Mouse (Mus musculus) telencephalon, adult 2 months (tissue): ENCODE results near the gene Fbxo3.
"Not testable (repeated sequence)": the region's sequence is repeated elsewhere in the genome, so short reads cannot be mapped to it uniquely, and the experiment has no call there.

Experiments used
- DNase-seq: peaks from one replicate; pipeline ENCODE4 v3.0.0-alpha.2; 2011; ENCODE audit warnings: low read depth, low spot score

Fbxo3 gene

DNA sequence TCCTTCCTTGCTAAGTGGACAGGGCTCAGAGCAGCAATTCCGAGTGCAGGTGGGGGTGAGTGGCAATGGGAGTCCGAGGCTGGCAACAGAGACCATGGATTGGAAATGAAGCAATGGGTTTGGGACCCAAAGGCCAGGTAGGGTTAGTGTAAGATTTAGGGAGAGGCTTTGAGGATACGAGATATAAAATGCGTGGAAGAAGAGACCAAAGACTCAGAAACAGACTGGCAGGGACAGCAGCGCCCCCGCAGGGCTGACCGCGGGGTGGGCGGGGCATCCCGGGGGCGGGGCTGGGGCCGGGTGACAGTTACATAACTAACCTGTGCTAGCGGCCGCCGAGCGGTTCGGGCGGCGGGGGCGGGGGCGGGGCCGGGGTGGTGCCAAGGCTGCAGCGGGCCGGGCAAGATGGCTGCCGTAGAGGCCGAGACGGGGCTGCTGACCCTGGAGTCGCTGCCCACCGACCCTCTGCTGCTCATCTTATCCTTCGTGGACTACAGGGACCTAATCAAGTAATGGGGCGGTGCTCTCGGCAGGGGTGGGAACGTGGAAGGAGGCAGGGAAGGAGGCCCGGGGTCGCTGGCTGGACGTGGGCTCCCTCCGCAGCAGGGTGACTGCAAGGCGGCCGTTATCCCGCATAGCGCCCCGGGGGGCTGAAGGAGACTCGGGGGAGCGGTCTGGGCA, at the start of gene Fbxo3:
Gene Fbxo3, plus strand, starts transcription at position 264 of the 681 bp plus-strand sequence.
- DNase-seq, result no peak

DNA sequence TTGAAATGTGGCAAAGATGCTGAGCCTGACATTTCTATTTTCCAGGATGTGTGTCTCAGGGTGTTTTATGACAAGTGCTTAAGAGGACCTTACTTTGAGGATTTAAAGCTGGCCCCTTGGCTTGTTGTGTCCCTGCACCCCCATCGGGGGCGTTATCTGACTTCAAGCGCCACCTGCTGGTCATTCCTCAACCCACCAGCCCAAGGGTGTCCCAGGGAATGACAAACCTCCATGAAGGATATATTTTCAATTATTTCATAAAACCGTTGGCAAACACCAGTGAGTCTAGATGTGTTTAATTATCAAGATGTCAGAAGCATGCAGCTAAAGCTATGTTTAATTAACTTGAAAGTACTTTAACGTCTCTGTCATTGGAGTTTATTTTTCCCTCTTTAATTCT, 45.3 kb upstream of the Fbxo3 start:
- DNase-seq, result no peak

DNA sequence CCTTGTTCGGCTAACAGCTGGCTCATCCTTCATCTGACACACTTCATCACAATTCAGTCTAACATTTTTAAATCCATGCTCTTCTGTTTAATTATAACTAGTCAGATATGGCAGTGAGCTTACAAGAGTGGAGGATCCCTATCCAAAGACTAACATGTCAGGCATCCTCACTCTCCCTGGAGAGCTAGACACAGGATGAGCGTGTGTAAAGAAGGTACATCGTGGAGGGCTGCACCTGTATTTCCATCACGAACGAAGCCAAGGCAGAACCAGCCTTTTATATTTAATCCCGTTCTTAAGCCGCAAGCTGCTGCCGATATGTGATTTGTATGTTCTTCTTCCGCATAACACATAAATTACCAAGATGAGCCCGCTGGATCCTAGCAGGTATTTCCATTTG, 44.4 kb upstream of the Fbxo3 start:
- DNase-seq, result no peak

DNA sequence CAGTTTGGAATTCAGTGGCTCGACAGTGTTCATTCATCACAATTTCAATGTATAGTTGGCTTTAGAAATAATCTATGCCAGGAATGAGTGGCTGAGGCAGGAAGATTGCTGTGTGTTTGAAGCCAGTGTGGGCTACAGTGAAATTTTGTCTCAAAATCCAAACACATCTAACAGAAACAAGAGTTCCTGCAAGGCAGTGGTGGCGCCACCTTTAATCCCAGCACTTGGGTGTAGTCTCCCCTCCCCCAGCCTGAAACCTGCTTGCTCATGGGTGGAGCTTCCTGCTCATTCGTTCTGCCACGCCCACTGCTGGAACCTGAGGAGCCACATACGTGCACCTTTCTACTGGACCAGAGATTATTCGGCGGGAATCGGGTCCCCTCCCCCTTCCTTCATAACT, 39.9 kb upstream of the Fbxo3 start:
- DNase-seq, result not testable (repeated sequence)

GRCm38 (mm10) chr2:103989724-103990123, 37.8 kb upstream of the Fbxo3 start:
- DNase-seq, result no peak

DNA sequence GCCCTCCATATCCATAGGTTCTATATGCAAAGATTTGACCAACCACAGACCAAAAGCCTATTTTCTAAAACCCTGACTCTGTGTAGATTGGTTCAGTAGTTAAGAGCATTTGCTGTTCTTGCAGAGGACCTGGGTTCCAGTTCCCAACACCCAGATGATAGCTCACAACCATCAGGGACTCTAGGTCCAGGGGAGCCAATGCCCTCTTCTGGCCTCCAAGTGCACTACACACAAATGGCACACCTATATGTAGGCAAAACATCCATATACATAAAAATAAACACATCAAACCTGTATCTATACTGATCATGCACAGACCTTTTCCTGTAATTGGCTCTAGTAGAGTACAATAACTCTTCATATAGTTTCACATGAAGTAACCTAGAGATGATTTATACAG, 36.2 kb upstream of the Fbxo3 start:
- no peak for DNase-seq

GRCm38 (mm10) chr2:103992162-103992561, 35.4 kb upstream of the Fbxo3 start:
- DNase-seq, result no peak

DNA sequence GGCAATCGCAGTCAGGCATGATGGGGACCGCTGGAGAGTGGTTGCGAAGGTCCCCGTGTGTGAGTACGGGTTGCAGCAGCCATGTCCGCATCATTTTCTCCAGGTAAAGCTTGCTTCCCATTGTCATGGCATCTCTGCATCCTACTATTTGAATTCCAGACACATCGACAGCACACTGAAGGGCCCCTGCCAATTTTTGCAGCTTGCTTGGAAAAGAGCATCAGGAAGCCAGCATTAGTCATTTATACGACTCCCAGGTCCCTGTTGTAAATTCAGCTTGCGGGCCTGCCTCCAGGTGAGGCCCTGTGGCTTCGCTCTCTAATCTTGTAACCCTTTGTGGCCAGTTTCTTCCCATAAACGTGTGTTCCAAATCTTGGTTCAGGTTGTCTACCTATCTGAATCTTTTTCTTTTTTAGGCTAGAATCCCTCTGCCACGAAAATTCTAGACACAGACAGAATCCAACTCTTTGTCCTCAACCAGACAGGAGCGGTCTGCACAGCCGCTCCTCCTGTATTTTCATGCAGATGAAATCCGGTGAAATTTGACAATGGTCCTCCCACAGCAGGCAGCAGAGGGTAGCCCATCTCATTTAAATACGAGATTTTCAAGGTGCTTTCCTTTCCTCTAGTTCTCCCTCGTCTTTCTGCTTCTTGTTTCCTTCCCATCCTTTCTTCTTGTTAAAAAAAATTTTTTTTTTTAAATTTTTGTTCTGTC, 34.7 kb upstream of the Fbxo3 start:
- DNase-seq, result no peak

- DNase-seq, result no peak
These were observed 26.4 kb upstream of the Fbxo3 start for GRCm38 (mm10) chr2:104001076-104001475.

GRCm38 (mm10) chr2:104001861-104002260, 25.7 kb upstream of the Fbxo3 start:
- DNase-seq, result no peak

GRCm38 (mm10) chr2:104002711-104003413, 24.7 kb upstream of the Fbxo3 start:
- DNase-seq, result no peak

DNA sequence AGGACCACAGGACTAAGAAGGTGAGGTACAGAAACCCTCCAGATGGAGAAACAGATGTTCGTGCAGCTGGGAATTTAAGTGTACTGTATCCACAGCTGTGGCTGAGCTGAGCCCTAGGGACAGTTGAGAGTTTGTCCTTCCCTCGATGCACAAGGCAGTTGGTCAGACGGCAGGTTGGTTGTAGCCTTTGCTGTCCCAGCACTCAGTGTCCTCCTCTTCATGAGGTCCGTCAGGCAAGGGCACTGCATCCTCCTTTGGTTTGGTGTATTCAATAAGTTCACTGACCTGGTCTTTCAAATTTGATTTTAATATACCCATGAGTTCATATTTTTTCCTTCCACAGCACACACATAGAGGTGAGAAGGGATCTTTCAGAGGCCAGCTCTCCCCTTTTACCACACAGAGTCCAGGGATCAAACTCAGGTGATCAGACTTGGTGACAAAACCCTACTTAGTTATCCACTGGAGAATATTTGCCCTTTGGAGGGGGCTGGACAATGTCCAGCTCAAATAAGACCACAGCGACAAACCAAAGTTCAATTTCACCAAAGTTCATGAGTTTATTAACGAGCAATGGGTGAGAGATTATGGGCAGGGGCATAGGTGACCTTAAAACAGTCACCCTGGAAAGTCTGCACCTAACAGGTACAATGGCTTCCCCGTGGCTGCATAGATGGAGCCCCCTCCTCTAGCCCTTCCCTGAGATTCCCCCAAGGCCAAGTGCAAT, 19.6 kb upstream of the Fbxo3 start:
- DNase-seq, result no peak

GRCm38 (mm10) chr2:104008853-104009252, 18.7 kb upstream of the Fbxo3 start:
- not testable (repeated sequence) for DNase-seq

GRCm38 (mm10) chr2:104023096-104023495, 4.4 kb upstream of the Fbxo3 start:
- no peak for DNase-seq

GRCm38 (mm10) chr2:104024656-104025055, 2.9 kb upstream of the Fbxo3 start:
- no peak for DNase-seq

DNA sequence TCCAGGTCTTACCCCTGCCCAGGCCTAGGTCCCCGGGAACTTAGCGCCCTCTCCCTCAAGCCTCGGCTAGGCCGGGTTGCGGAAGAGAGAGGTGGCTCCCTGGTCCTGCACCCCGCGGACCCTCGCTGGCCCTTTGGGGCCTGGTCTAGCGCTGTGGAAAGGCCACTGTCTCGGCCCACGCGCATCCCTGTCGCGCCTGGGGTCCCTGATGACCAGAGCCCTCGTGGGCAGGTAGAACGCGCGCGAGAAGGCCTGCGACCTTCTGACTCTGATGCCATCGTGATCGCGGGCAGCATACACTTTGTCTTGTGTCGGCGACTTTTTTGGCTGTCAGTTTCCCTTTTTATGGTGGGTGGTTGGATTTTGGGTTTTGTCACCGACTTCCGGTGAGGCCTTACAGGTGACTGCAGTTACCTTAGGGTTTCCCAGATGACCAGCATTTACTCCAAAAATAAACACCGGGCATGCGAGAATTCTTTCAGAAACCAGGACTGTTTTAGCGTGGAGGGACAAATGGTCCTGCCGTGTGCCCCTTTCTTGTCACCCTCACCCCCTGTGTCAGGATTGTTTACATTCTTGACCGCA, 710 bp downstream of the Fbxo3 start, which contains the start of gene 4931422A03Rik:
Gene 4931422A03Rik, minus strand, starts transcription at position 223 of the 585 bp plus-strand sequence.
- DNase-seq, result no peak

DNA sequence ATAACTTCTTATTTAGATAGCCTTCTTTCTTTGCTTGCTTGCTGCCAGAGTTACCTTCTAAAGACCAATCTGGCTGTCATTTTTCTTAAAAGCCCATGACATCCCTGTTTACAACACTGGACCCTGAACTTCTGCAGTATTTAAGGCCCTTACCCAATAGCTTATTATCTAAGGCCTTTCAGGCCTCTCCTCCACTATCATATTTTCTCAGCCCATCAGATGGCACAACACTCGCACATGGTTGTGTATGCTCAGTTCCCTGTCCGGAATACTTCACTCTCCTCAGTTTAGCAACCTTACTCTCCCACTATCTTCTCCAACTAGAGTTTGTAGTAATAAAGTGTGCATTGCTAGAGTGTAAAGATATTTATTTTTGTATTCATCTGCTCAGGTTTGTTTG, 1.6 kb downstream of the Fbxo3 start:
- no peak for DNase-seq

GRCm38 (mm10) chr2:104030381-104030780, 2.9 kb downstream of the Fbxo3 start:
- no peak for DNase-seq

GRCm38 (mm10) chr2:104032056-104032455, 4.5 kb downstream of the Fbxo3 start:
- no peak for DNase-seq

DNA sequence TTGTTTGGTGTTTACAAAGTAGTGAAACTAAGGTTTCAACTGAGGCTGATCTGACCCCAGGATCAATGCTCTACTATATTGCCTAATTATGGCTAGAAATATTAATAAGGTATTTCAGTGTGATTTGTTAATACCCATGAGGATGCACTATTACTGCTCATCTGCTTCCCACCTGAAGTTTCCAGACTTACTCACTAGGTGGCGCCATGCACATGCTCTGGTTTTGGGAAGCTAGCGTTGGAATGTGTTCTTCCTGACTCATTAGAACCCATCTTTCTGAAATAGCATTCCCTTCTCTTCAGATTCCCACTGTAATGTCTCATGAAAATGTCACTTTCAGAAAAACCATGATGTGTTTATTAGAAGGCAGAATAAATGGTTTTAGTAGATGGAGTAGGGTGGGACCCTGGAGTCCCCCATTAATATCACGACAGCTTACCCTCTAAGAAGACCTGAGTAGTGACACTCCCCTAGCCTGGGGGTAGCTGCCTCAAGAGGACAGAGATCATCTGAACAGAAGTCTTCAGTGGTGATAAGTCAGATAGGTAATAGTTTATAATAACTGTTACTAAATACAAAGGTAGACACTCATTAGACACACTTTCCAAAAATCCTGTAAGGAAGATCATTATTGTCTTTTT, 7.4 kb downstream of the Fbxo3 start:
- no peak for DNase-seq

GRCm38 (mm10) chr2:104035595-104035994, 8.1 kb downstream of the Fbxo3 start:
- DNase-seq, result no peak
